Mouse (Mus musculus): Measurements from ENCODE around the gene Mrpl37.
A peak's percentile ranks its signal among the peaks of the same experiment; 100 is the strongest.
"Not testable (repeated sequence)": the region's sequence is repeated elsewhere in the genome, so short reads cannot be mapped to it uniquely, and the experiment has no call there.

The Mrpl37 gene

GRCm38 (mm10) chr4:107066252-107067124 is at the start of gene Mrpl37, which contains the start of gene Cyb5rl:
Gene Mrpl37 (minus strand): TSS chr4:107066868.
Gene Cyb5rl (plus strand): TSS chr4:107066988.
- peak; percentile 97 for DNase-seq (ENCODE audit: low spot score)

GRCm38 (mm10) chr4:107114278-107114677 is 47.6 kb upstream of the Mrpl37 start:
- no peak for DNase-seq (ENCODE audit: low spot score)

- DNase-seq (ENCODE audit: low spot score) = not testable (repeated sequence)
Measured at GRCm38 (mm10) chr4:107109181-107109580, 42.5 kb upstream of the Mrpl37 start.

- DNase-seq (ENCODE audit: low spot score) = no peak
Measured at GRCm38 (mm10) chr4:107108291-107108731, 41.6 kb upstream of the Mrpl37 start.

- no peak for DNase-seq (ENCODE audit: low spot score)
Measured at GRCm38 (mm10) chr4:107106777-107107176, 40.1 kb upstream of the Mrpl37 start.

- DNase-seq (ENCODE audit: low spot score) = no peak
Measured at GRCm38 (mm10) chr4:107102220-107102619, 35.6 kb upstream of the Mrpl37 start.

- no peak for DNase-seq (ENCODE audit: low spot score)
Measured at GRCm38 (mm10) chr4:107098791-107099525, 32.3 kb upstream of the Mrpl37 start.

GRCm38 (mm10) chr4:107098375-107098774 is 31.7 kb upstream of the Mrpl37 start:
- no peak for DNase-seq (ENCODE audit: low spot score)

GRCm38 (mm10) chr4:107097871-107098270 is 31.2 kb upstream of the Mrpl37 start:
- DNase-seq (ENCODE audit: low spot score) = no peak

- no peak for DNase-seq (ENCODE audit: low spot score)
Measured at GRCm38 (mm10) chr4:107096841-107097373, 30.2 kb upstream of the Mrpl37 start, which contains the start of gene Cdcp2. Gene Cdcp2 (plus strand): TSS chr4:107096891.

GRCm38 (mm10) chr4:107096043-107096442 is 29.4 kb upstream of the Mrpl37 start:
- no peak for DNase-seq (ENCODE audit: low spot score)

- DNase-seq (ENCODE audit: low spot score) = no peak
Measured at GRCm38 (mm10) chr4:107094484-107095187, 28.0 kb upstream of the Mrpl37 start.

GRCm38 (mm10) chr4:107091696-107092095 is 25.0 kb upstream of the Mrpl37 start:
- no peak for DNase-seq (ENCODE audit: low spot score)

GRCm38 (mm10) chr4:107084858-107085257 is 18.2 kb upstream of the Mrpl37 start:
- no peak for DNase-seq (ENCODE audit: low spot score)

- DNase-seq (ENCODE audit: low spot score) = no peak
Measured at GRCm38 (mm10) chr4:107084343-107084742, 17.7 kb upstream of the Mrpl37 start.

GRCm38 (mm10) chr4:107083126-107083525 is 16.5 kb upstream of the Mrpl37 start:
- DNase-seq (ENCODE audit: low spot score) = no peak

GRCm38 (mm10) chr4:107082185-107082584 is 15.5 kb upstream of the Mrpl37 start:
- DNase-seq (ENCODE audit: low spot score) = no peak

- DNase-seq (ENCODE audit: low spot score) = no peak
Measured at GRCm38 (mm10) chr4:107079716-107080115, 13.0 kb upstream of the Mrpl37 start.

- DNase-seq (ENCODE audit: low spot score) = no peak
Measured at GRCm38 (mm10) chr4:107078894-107079293, 12.2 kb upstream of the Mrpl37 start.

GRCm38 (mm10) chr4:107075456-107075855 is 8.8 kb upstream of the Mrpl37 start:
- DNase-seq (ENCODE audit: low spot score) = no peak

GRCm38 (mm10) chr4:107072343-107072742 is 5.7 kb upstream of the Mrpl37 start:
- no peak for DNase-seq (ENCODE audit: low spot score)
